Mouse (Mus musculus): ENCODE data around the gene Bcl2l14.

DNA sequence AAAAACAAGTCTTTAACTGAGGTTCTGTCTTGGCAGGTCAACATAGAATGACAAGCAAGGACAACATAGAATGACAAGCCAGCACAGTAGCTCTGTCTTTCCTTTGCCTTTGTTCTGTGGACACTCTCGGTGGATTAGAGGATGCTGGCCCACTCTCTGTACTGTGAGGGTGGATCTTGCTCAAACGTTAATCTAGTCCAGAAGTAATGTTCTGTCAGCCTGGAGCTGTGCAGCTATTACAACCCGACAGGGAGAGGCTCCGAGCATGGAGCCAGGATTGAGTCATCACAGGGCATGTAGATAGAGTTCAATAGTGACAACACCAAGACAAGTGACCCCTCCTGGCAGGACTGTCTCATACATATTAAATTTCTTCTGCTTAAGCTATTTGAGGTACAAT lies 42.4 kb upstream of the Bcl2l14 start:
- TF ChIP-seq GATA1 (IDR thresholded peaks at IDR 0.05; ENCODE audit: borderline replicate concordance, low read length) (no peak), FLI1 (IDR thresholded peaks at IDR 0.05; ENCODE audit: low read length) (no peak)

Measured in megakaryocyte, embryonic 14.5 days (primary cell).